In genomic region chr8:114438236-114438635, GRCm38 (mm10) we compare ENCODE assay signal across 9 mouse cellular contexts. TPM values are rescaled to one million over a fixed set of nuclear protein-coding genes. Genes with fewer than 3 reads are reported as not detected.
DNase-seq lines count a peak whose midpoint lies in the region; ATAC-seq and TF ChIP-seq lines count a peak whose summit lies in the region.
"Had no signal": no experiment of that assay in that cellular context is flagged by ENCODE, and none has a peak within 500 bp of the region (broad histone marks: within the 10 kb centered on the region; RNA-seq: fewer than 3 reads in every experiment).

No protein-coding gene starts in this region.

- no peak for TF ChIP-seq EP300 in CH12.LX (IDR thresholded peaks at IDR 0.05; ENCODE audit: low read length)

- intact Hi-C loops in left cerebral cortex, postnatal 10 days (cut with DNase I), result loop anchor here (2.0 kb wide), 3 partner anchors 357 to 773 kb away; no protein-coding TSS in a partner anchor

- no peak for ATAC-seq in hindbrain, embryonic 14.5 days (ENCODE audit: low FRiP score)
- no peak for ATAC-seq in hindbrain, embryonic 12.5 days (ENCODE audit: low FRiP score)
- ATAC-seq in embryonic facial prominence, embryonic 11.5 days (replicated peaks; ENCODE audit: insufficient number of reproducible peaks, low FRiP score, low TSS enrichment, low read depth), result no peak

- H3K9ac ChIP-seq in hindbrain, embryonic 14.5 days, result no peak overlapping the region
- H3K9ac ChIP-seq in hindbrain, embryonic 12.5 days, result no peak overlapping the region
- H3K9ac ChIP-seq in CH12.LX (ENCODE audit: insufficient read depth, low read depth), result no peak overlapping the region
- no peak overlapping the region for H3K9ac ChIP-seq in embryonic facial prominence, embryonic 11.5 days (replicated peaks; ENCODE audit: low read length)

- peak; percentile 87 for TF ChIP-seq RAD21 in CH12.LX (IDR thresholded peaks at IDR 0.05; ENCODE audit: low read depth, low read length)

- H3K36me3 ChIP-seq in hindbrain, embryonic 14.5 days (replicated peaks; ENCODE audit: control insufficient read depth, insufficient read depth), result no peaks in the 10 kb centered on the region
- no peaks in the 10 kb centered on the region for H3K36me3 ChIP-seq in hindbrain, embryonic 12.5 days
- H3K36me3 ChIP-seq in CH12.LX (replicated peaks in 1 of 2; ENCODE audit: control insufficient read depth in 1 of 2, insufficient read depth in 1 of 2, low read length in 1 of 2), result peaks cover 0 to 13% of the 10 kb centered on the region in 2 experiments
- H3K36me3 ChIP-seq in embryonic facial prominence, embryonic 11.5 days (replicated peaks; ENCODE audit: control insufficient read depth, insufficient read depth, low read depth, low read length), result no peaks in the 10 kb centered on the region

- dilution Hi-C loops in CH12.LX (cut with MboI; ENCODE audit: extremely low pct_ligation_motif_present, extremely low pct_unique_long_range_greater_than_20kb, low sequenced_read_pairs), result no loop called here

- no peaks in the 10 kb centered on the region for H3K27me3 ChIP-seq in hindbrain, embryonic 14.5 days (ENCODE audit: control insufficient read depth, insufficient read depth, low read length)
- no peaks in the 10 kb centered on the region for H3K27me3 ChIP-seq in hindbrain, embryonic 12.5 days
- peaks cover 8% of the 10 kb centered on the region for H3K27me3 ChIP-seq in CH12.LX (replicated peaks)
- no peaks in the 10 kb centered on the region for H3K27me3 ChIP-seq in embryonic facial prominence, embryonic 11.5 days (ENCODE audit: control insufficient read depth, insufficient read depth, low read length)

- peak; percentile 89 for DNase-seq in hindbrain, embryonic 14.5 days (ENCODE audit: low spot score)
- peak; percentile 55 for DNase-seq in CH12.LX (ENCODE audit: extremely low read depth)
- DNase-seq in adrenal gland, postnatal 10 days, result peak; percentile 79
- DNase-seq in embryonic facial prominence, embryonic 11.5 days (ENCODE audit: low spot score), result peak; percentile 80
- peak; percentile 46 to 56 for DNase-seq in left cerebral cortex, postnatal 10 days (ENCODE audit: extremely low spot score in 1 of 2, low spot score in 2 of 2)
- peak; percentile 82 for DNase-seq in naive thymus-derived CD4-positive, alpha-beta T cell, adult 2 months (ENCODE audit: low read depth)
- DNase-seq in thymus, postnatal 4 days, result peak; percentile 81

- no peak for TF ChIP-seq POLR2A in CH12.LX (IDR thresholded peaks at IDR 0.05; ENCODE audit: low read depth, low read length)

- H3K4me2 ChIP-seq in hindbrain, embryonic 14.5 days (replicated peaks), result no peak overlapping the region
- no peak overlapping the region for H3K4me2 ChIP-seq in hindbrain, embryonic 12.5 days (replicated peaks)
- peak overlapping the region; percentile 90; the same call in 1 of the 2 replicates for H3K4me2 ChIP-seq in CH12.LX (ENCODE audit: insufficient read depth, low read depth, poor library complexity, severe bottlenecking)
- H3K4me2 ChIP-seq in embryonic facial prominence, embryonic 11.5 days (ENCODE audit: low read depth, low read length), result no peak overlapping the region

- peaks cover 11% of the 10 kb centered on the region for H3K4me1 ChIP-seq in hindbrain, embryonic 14.5 days (replicated peaks; ENCODE audit: control insufficient read depth, insufficient read depth, low read length)
- peaks cover 7% of the 10 kb centered on the region for H3K4me1 ChIP-seq in hindbrain, embryonic 12.5 days
- H3K4me1 ChIP-seq in CH12.LX (ENCODE audit: control insufficient read depth in 1 of 2, insufficient read depth in 2 of 2), result peaks cover 3 to 25% of the 10 kb centered on the region in 2 experiments; a peak in 2 of 4 replicates
- H3K4me1 ChIP-seq in embryonic facial prominence, embryonic 11.5 days (ENCODE audit: control insufficient read depth, insufficient read depth, low read length), result no peaks in the 10 kb centered on the region

- no peak overlapping the region for H3K27ac ChIP-seq in hindbrain, embryonic 14.5 days
- H3K27ac ChIP-seq in hindbrain, embryonic 12.5 days, result no peak overlapping the region
- H3K27ac ChIP-seq in CH12.LX (ENCODE audit: insufficient read depth, low read depth), result no peak overlapping the region
- H3K27ac ChIP-seq in embryonic facial prominence, embryonic 11.5 days (replicated peaks; ENCODE audit: low read depth, low read length), result no peak overlapping the region

- WGBS in hindbrain, embryonic 14.5 days, result 9% methylated on average over 6 of the region's 6 CpGs
- 9% methylated on average over 6 of the region's 6 CpGs for WGBS in hindbrain, embryonic 12.5 days
- 12% methylated on average over 6 of the region's 6 CpGs for WGBS in embryonic facial prominence, embryonic 11.5 days

- in situ Hi-C loops in CH12.LX (cut with MboI; ENCODE audit: low pct_ligation_motif_present, low pct_unique_long_range_greater_than_20kb, low sequenced_read_pairs), result loop anchor here (10.0 to 25.0 kb wide), 2 partner anchors 373 to 776 kb away; no protein-coding TSS in a partner anchor

- TF ChIP-seq CTCF in CH12.LX (conservative IDR thresholded peaks at IDR 0.05 in 1 of 2, IDR thresholded peaks at IDR 0.05 in 1 of 2; ENCODE audit: low read depth in 2 of 2, low read length in 2 of 2), result peak; percentile 86 to 87

- no peaks in the 10 kb centered on the region for H3K79me2 ChIP-seq in CH12.LX (replicated peaks; ENCODE audit: control insufficient read depth, extremely low read depth, insufficient read depth, poor library complexity, severe bottlenecking)

- H3K4me3 ChIP-seq in hindbrain, embryonic 14.5 days (replicated peaks; ENCODE audit: low read length), result no peak overlapping the region
- no peak overlapping the region for H3K4me3 ChIP-seq in hindbrain, embryonic 12.5 days
- no peak overlapping the region for H3K4me3 ChIP-seq in CH12.LX (replicated peaks in 1 of 3; ENCODE audit: low read depth in 2 of 3, low read length in 2 of 3, poor library complexity in 1 of 3)
- H3K4me3 ChIP-seq in embryonic facial prominence, embryonic 11.5 days (ENCODE audit: low read depth, low read length), result no peak overlapping the region

- H3K9me3 ChIP-seq in hindbrain, embryonic 14.5 days (ENCODE audit: control insufficient read depth, low read length), result no peaks in the 10 kb centered on the region
- H3K9me3 ChIP-seq in hindbrain, embryonic 12.5 days (replicated peaks), result no peaks in the 10 kb centered on the region
- no peaks in the 10 kb centered on the region for H3K9me3 ChIP-seq in CH12.LX (replicated peaks; ENCODE audit: low read length)
- H3K9me3 ChIP-seq in embryonic facial prominence, embryonic 11.5 days (replicated peaks; ENCODE audit: control insufficient read depth, low read length), result no peaks in the 10 kb centered on the region

TF ChIP-seq in CH12.LX, 34 proteins besides CTCF, POLR2A, EP300 and RAD21:
- TF ChIP-seq IRF4 (IDR thresholded peaks at IDR 0.05; ENCODE audit: low read depth, low read length), result no peak
- peak; percentile 81 for TF ChIP-seq SMC3 (IDR thresholded peaks at IDR 0.05; ENCODE audit: low read depth, low read length)
- no peak for TF ChIP-seq CHD2 (IDR thresholded peaks at IDR 0.05; ENCODE audit: low read length)
- no peak for TF ChIP-seq RCOR1 (conservative IDR thresholded peaks at IDR 0.05; ENCODE audit: low read depth, low read length)
- peak; percentile 6; the same call in 1 of the 2 replicates for TF ChIP-seq ZC3H11A (IDR thresholded peaks at IDR 0.05; ENCODE audit: low read depth, low read length)
TF ChIP-seq in CH12.LX: peak in this region for 2.

RNA-seq across cellular contexts. Expression of gene Wwox, which starts 1.2 kb away (rescaled TPM):
- 12.5 and 12.7 TPM in 2 replicates for polyA plus RNA-seq in hindbrain, embryonic 14.5 days (2014; fragmentation: Nextera tagmentation; extraction: Ambion mirVana)
- polyA plus RNA-seq in hindbrain, embryonic 12.5 days (2016; fragmentation: Nextera tagmentation; extraction: Ambion mirVana), result 13.4 and 13.8 TPM in 2 replicates
- total RNA-seq in CH12.LX (2012; rRNA removed) (7.3 and 9.1 TPM in 2 replicates), CH12.LX (2014; rRNA removed) (7.8 and 9.3 TPM in 2 replicates)
- polyA plus RNA-seq in CH12.LX (2012; ENCODE audit: insufficient read length, low read depth), result 11.5 and 12.6 TPM in 2 replicates
- 10 to 100 TPM; 20.8 to 28.4 TPM for total RNA-seq in adrenal gland, postnatal 10 days (2021)
- 7.2 and 8.6 TPM in 2 replicates for polyA plus RNA-seq in embryonic facial prominence, embryonic 11.5 days (2014; fragmentation: Nextera tagmentation; extraction: Ambion mirVana)
- total RNA-seq in left cerebral cortex, postnatal 10 days (2021), result 10 to 100 TPM; 12.5 to 13.4 TPM

RNA-seq across cellular contexts. Expression of gene Clec3a, which starts 20.4 kb away (rescaled TPM):
- not detected in 2 replicates for polyA plus RNA-seq in hindbrain, embryonic 14.5 days (2014; fragmentation: Nextera tagmentation; extraction: Ambion mirVana)
- 0.53 and 0.72 TPM in 2 replicates for polyA plus RNA-seq in hindbrain, embryonic 12.5 days (2016; fragmentation: Nextera tagmentation; extraction: Ambion mirVana)
- total RNA-seq in CH12.LX (2012; rRNA removed) (not detected in 2 replicates), CH12.LX (2014; rRNA removed) (not detected in 2 replicates)
- polyA plus RNA-seq in CH12.LX (2012; ENCODE audit: insufficient read length, low read depth), result not detected in 2 replicates
- not detected for total RNA-seq in adrenal gland, postnatal 10 days (2021)
- not detected in 2 replicates for polyA plus RNA-seq in embryonic facial prominence, embryonic 11.5 days (2014; fragmentation: Nextera tagmentation; extraction: Ambion mirVana)
- not detected for total RNA-seq in left cerebral cortex, postnatal 10 days (2021)
- polyA plus RNA-seq: gonadal fat pad, adult 2 months had no signal
